Mouse (Mus musculus): ENCODE measurements at regions not wholly inside any gene's neighbourhood (a gene's known extent, or its start where the extent isn't known, plus 50 kb on each side); places are given as distances from the start of the nearest gene placed in this dataset.
A peak's percentile ranks its signal among the peaks of the same experiment; 100 is the strongest.

GRCm38 (mm10) chr10:91270268-91270954, 89.3 kb upstream of the Tmpo start:
- intact Hi-C loops (cut with DNase I): loop anchor here (5.0 kb wide), 1 partner anchor 1742 kb away; no protein-coding TSS in a partner anchor
- DNase-seq (ENCODE audit: extremely low spot score in 1 of 2, low spot score in 2 of 2): peak; percentile 37 to 73

DNA sequence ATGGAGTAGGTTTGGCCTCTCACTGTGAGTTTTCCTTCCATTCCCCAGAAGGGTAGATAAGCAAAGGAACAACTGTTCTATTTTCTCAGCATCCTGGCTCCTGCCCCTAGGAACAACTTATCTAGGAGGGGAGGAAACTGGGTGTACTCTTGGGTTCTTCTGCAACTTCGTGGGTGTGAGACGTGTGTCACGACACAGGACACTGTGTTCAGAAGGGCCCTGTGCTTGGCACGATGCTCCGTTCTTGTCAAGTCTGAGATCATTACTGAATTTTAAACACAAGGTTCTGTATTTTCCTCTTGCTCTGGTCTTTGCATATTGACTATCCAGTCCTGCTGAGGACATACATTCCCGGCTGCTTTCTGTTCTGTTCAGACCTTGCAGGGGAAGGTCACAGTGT, 86.8 kb upstream of the Tmpo start:
- DNase-seq (ENCODE audit: extremely low spot score in 1 of 2, low spot score in 2 of 2): no peak
- intact Hi-C loops (cut with DNase I): no loop called here

- intact Hi-C loops (cut with DNase I): no loop called here
- DNase-seq (ENCODE audit: extremely low spot score in 1 of 2, low spot score in 2 of 2): no peak
Observed at GRCm38 (mm10) chr10:91260416-91260815, 79.3 kb upstream of the Tmpo start.

- intact Hi-C loops (cut with DNase I): no loop called here
Observed at GRCm38 (mm10) chr10:91249681-91250195, 68.6 kb upstream of the Tmpo start.

GRCm38 (mm10) chr10:91244297-91244696, 63.2 kb upstream of the Tmpo start:
- DNase-seq (ENCODE audit: extremely low spot score in 1 of 2, low spot score in 2 of 2): no peak
- intact Hi-C loops (cut with DNase I): no loop called here

More at GRCm38 (mm10) chr10:91249681-91250195, 68.6 kb upstream of the Tmpo start:
- no peak for DNase-seq (ENCODE audit: extremely low spot score in 1 of 2, low spot score in 2 of 2)

DNA sequence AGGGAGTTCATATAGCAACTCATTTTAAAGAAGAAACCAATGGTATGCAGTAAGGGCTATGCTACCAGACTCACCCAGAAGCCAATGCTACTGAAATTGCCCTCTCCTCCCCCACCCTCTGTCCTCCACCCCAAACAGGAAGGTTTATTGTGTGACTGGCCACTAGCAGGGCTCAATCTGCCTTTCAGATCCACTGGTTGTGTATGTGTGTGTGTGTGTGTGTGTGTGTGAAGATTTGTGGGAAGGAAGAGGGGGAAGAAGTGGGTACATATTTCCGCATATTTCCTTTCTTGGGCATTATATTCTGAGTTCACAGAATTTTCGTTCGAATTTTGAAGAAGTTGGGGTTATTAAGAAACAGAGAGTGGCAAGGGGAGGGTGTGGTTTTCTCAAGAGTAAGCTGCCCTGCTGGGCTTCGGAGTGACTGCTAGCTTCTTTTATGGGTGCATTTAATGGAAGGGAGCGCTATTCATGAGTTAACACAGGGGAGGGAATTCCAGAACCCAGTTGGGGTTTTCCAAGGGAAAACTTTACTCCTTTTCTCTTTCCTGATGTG, 61.5 kb upstream of the Tmpo start:
- intact Hi-C loops (cut with DNase I): no loop called here
- DNase-seq (ENCODE audit: extremely low spot score in 1 of 2, low spot score in 2 of 2): no peak

- intact Hi-C loops (cut with DNase I): no loop called here
- DNase-seq (ENCODE audit: extremely low spot score in 1 of 2, low spot score in 2 of 2): no peak
Observed at GRCm38 (mm10) chr10:91241611-91242005, 60.5 kb upstream of the Tmpo start.

GRCm38 (mm10) chr10:91240856-91241610, 59.9 kb upstream of the Tmpo start:
- intact Hi-C loops (cut with DNase I): no loop called here

GRCm38 (mm10) chr10:91240320-91240719, 59.2 kb upstream of the Tmpo start:
- intact Hi-C loops (cut with DNase I): no loop called here
- DNase-seq (ENCODE audit: extremely low spot score in 1 of 2, low spot score in 2 of 2): no peak

More at GRCm38 (mm10) chr10:91240856-91241610, 59.9 kb upstream of the Tmpo start:
- peak in 1 of 2 experiments; percentile 76 for DNase-seq (ENCODE audit: extremely low spot score in 1 of 2, low spot score in 2 of 2)

GRCm38 (mm10) chr10:91236844-91237243, 55.7 kb upstream of the Tmpo start:
- intact Hi-C loops (cut with DNase I): loop anchor here (2.0 to 5.0 kb wide), 3 partner anchors 55 to 165 kb away; partner anchors contain the start of gene Tmpo
- DNase-seq (ENCODE audit: extremely low spot score in 1 of 2, low spot score in 2 of 2): peak; percentile 16 to 57

GRCm38 (mm10) chr10:91234709-91235108, 53.6 kb upstream of the Tmpo start:
- no peak for DNase-seq (ENCODE audit: extremely low spot score in 1 of 2, low spot score in 2 of 2)
- intact Hi-C loops (cut with DNase I): loop anchor here (5.0 kb wide), 2 partner anchors 52 to 162 kb away; partner anchors contain the start of gene Tmpo
